Mouse (Mus musculus): ENCODE measurements around the gene Hoxa13. TPM values are rescaled to one million over a fixed set of nuclear protein-coding genes. Genes with fewer than 3 reads are reported as not detected.

The Hoxa13 gene
- polyA plus RNA-seq, 1 experiment: not detected

DNA sequence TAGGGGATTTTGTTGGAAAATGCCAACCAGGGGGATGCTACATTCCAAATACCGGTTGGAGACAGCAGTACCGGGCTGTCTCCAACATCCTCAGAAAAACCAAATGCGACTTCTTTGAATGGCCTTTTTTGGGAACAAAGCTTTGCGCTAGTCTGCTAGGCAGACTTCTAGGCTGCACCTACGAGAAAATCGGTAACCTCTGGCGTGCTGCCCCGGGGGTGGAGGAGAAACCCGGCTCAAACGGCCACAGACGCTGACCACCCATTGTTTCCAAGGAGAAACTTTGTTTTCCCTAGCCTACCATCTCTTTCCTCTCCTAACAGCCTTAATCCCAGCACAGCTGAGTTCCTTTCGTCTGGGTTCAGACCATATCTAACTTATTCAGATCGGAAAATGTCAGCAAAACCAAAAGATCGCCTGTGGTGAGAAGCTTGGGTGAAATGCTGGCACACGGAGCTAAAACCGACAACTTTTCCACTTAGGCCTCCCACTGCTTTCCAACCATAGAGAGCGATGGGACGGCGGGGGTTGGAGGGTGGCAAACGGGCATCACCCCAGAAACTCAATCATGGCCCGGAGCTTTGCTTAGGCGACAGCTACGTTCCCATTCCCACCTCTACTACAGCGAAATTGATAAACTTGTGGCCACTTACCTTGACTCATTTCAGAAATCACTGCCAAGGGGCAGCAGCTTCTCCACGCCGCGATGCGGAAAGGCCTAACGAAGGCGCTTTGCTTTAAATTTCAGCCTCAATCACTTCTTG lies 20.9 kb downstream of the Hoxa13 start:
- TF ChIP-seq POLR2A (IDR thresholded peaks at IDR 0.05; ENCODE audit: borderline replicate concordance, extremely low read depth, low read depth, low read length) (no peak), CTCF (IDR thresholded peaks at IDR 0.05; ENCODE audit: insufficient read depth, low read length) (no peak)
- no peaks in the 10 kb centered on the region for H3K4me1 ChIP-seq (ENCODE audit: control insufficient read depth, insufficient read depth, low read length)
- WGBS: 5% methylated on average over 30 of the region's 30 CpGs
- no peak for DNase-seq
- no peak overlapping the region for H3K4me3 ChIP-seq (replicated peaks; ENCODE audit: extremely low read depth, low read depth, low read length)

DNA sequence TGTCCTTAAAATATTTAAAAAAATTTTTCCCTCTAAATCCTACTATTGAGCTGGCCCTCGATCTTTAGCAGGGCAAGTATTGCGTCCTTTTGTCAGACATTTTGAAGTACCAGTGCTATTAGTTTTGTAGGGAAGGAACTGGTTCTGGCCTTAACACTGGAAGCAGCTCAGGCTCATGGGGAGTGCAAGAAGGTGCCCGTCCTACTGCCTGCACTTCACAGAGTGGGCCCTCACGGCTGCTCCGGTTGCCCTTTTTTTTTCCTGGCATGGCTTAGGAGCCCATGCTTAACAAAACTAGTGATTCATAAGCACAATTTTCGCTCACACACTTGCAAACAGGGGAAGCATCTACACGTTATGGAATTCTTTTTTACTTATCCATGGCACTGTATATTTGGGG lies 21.7 kb downstream of the Hoxa13 start:
- Histone ChIP-seq H3K4me1 (ENCODE audit: control insufficient read depth, insufficient read depth, low read length) (no peaks in the 10 kb centered on the region), H3K4me3 (replicated peaks; ENCODE audit: extremely low read depth, low read depth, low read length) (no peak overlapping the region)
- TF ChIP-seq CTCF (IDR thresholded peaks at IDR 0.05; ENCODE audit: insufficient read depth, low read length) (no peak), POLR2A (IDR thresholded peaks at IDR 0.05; ENCODE audit: borderline replicate concordance, extremely low read depth, low read depth, low read length) (no peak)
- no peak for DNase-seq
- WGBS: 16% methylated on average over 7 of the region's 7 CpGs

DNA sequence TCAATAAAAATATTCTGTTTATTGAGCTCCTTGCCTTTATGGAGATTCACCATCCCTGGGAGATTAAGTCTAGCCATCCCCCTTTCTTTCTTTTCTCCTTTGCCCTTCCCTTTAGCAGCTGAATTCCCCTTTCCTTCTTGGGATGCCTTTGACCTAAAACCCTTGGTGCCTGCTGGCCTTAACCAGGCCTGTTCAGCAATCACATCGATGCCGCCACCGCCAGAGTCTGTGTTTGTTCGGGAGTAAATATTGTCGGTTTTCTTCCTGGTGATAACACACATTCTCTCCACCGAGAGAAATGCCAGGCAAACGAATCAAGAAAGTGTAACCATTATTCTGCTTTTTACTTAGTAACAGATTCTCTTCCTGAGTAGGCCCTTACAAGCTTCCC lies 22.5 kb downstream of the Hoxa13 start:
- WGBS: 12% methylated on average over 7 of the region's 7 CpGs
- Histone ChIP-seq H3K4me1 (ENCODE audit: control insufficient read depth, insufficient read depth, low read length) (no peaks in the 10 kb centered on the region), H3K4me3 (replicated peaks; ENCODE audit: extremely low read depth, low read depth, low read length) (no peak overlapping the region)
- no peak for DNase-seq
- TF ChIP-seq POLR2A (IDR thresholded peaks at IDR 0.05; ENCODE audit: borderline replicate concordance, extremely low read depth, low read depth, low read length) (no peak), CTCF (IDR thresholded peaks at IDR 0.05; ENCODE audit: insufficient read depth, low read length) (no peak)

DNA sequence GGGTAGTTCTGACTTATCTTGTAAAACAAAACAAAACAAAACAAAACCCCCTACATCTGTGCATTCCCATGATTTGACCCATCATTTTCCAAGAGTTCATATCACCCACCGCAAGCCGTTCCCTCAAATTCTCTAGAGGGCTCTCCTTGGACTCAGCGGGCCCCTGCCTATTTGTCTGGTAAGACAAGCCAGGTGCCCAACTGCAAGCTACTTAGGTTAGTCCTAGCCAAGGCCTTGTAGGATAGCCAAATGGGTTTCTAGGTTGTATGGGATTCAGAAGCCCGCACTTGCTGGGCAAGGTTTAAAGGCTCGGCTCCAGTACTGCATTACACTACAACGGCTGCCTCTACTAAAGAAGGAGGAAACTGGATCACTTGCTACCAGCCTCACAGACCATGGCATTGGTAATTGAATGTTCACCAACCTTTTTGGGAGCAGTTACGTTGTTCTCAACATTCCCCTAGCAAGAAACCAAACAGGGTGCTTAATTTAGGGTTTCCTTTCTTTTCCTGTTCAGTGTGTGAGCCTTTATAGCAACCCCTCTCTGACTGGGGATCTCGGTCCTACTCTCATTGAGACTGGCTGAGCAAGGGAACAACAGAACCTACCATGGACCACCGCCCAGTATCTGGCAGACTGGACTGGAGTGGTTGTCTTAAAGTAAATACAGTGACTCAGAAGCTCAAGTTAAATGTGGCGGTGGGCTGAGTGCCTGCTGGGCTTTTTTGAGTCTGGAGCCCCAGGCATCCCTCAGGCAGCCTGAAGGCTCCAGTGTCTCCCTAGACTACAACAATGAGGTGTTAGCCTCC lies 23.1 kb downstream of the Hoxa13 start:
- DNase-seq: no peak
- no peak overlapping the region for H3K4me3 ChIP-seq (replicated peaks; ENCODE audit: extremely low read depth, low read depth, low read length)
- WGBS: 28% methylated on average over 10 of the region's 10 CpGs
- TF ChIP-seq POLR2A (IDR thresholded peaks at IDR 0.05; ENCODE audit: borderline replicate concordance, extremely low read depth, low read depth, low read length): no peak
- H3K4me1 ChIP-seq (ENCODE audit: control insufficient read depth, insufficient read depth, low read length): no peaks in the 10 kb centered on the region

DNA sequence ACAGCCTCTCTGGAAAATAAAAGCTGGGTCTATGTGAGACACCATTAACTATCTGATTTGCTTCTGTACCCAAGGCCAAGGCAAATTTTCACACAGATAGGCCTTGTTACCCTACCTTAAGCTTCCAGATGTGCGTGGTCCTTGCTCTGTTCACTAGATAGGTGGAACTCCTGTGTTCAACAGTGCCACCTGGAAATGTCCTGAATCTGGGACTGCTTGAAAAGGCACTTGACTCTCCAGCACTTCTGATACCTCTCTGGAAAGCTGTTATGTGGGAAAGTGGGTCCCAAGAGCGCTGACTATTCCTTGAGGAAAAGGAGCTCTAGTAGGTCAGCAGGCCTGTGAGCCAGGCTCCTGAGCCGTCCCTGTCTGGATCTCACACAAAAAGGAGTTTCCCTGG lies 23.9 kb downstream of the Hoxa13 start:
- 32% methylated on average over 3 of the region's 3 CpGs for WGBS
- TF ChIP-seq CTCF (IDR thresholded peaks at IDR 0.05; ENCODE audit: insufficient read depth, low read length) (no peak), POLR2A (IDR thresholded peaks at IDR 0.05; ENCODE audit: borderline replicate concordance, extremely low read depth, low read depth, low read length) (no peak)
- DNase-seq: no peak
- Histone ChIP-seq H3K4me3 (replicated peaks; ENCODE audit: extremely low read depth, low read depth, low read length) (no peak overlapping the region), H3K4me1 (ENCODE audit: control insufficient read depth, insufficient read depth, low read length) (no peaks in the 10 kb centered on the region)

DNA sequence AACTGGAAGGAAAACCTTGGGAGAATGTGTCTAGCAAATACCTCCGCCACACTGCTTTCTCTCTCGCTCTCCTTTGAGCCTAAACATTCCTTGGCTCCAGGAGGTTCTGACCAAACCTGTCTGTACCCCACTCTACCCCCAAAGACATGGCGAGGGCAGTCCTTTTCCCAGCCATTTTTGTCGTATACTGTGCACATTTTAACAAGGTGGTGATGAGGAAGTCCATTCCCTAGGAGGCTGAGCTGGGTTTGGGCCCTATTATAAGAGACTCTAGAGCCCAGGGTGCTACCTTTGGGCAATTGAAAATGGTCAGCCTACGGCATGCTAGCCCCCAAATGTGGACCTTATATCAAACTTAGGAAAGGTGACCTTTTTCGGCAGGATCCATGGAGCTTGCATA lies 24.8 kb downstream of the Hoxa13 start:
- Histone ChIP-seq H3K4me3 (replicated peaks; ENCODE audit: extremely low read depth, low read depth, low read length) (no peak overlapping the region), H3K4me1 (ENCODE audit: control insufficient read depth, insufficient read depth, low read length) (no peaks in the 10 kb centered on the region)
- TF ChIP-seq POLR2A (IDR thresholded peaks at IDR 0.05; ENCODE audit: borderline replicate concordance, extremely low read depth, low read depth, low read length) (no peak), CTCF (IDR thresholded peaks at IDR 0.05; ENCODE audit: insufficient read depth, low read length) (no peak)
- DNase-seq: no peak
- WGBS: 38% methylated on average over 6 of the region's 6 CpGs

DNA sequence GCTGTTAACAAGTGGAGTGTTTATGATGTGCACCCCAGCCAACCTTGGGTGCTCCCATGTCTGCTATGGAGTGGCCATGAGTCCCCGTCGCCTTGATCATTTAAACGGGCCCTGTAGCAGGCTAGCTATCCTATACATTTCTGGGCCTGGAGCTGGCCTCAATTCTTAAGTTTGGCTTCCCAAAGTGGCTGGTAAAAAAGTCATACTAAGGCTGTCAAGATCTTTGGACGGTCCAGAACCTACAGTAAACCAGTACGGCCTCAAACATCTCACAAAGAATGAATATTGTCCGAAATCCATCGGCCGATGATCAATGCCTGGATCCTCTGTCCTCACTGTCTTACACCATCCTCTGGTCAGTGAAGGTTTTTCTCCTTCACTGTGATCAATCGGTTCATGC lies 25.4 kb downstream of the Hoxa13 start:
- no peaks in the 10 kb centered on the region for H3K4me1 ChIP-seq (ENCODE audit: control insufficient read depth, insufficient read depth, low read length)
- no peak overlapping the region for H3K4me3 ChIP-seq (replicated peaks; ENCODE audit: extremely low read depth, low read depth, low read length)
- 35% methylated on average over 9 of the region's 9 CpGs for WGBS
- TF ChIP-seq POLR2A (IDR thresholded peaks at IDR 0.05; ENCODE audit: borderline replicate concordance, extremely low read depth, low read depth, low read length) (no peak), CTCF (IDR thresholded peaks at IDR 0.05; ENCODE audit: insufficient read depth, low read length) (no peak)
- DNase-seq: no peak

DNA sequence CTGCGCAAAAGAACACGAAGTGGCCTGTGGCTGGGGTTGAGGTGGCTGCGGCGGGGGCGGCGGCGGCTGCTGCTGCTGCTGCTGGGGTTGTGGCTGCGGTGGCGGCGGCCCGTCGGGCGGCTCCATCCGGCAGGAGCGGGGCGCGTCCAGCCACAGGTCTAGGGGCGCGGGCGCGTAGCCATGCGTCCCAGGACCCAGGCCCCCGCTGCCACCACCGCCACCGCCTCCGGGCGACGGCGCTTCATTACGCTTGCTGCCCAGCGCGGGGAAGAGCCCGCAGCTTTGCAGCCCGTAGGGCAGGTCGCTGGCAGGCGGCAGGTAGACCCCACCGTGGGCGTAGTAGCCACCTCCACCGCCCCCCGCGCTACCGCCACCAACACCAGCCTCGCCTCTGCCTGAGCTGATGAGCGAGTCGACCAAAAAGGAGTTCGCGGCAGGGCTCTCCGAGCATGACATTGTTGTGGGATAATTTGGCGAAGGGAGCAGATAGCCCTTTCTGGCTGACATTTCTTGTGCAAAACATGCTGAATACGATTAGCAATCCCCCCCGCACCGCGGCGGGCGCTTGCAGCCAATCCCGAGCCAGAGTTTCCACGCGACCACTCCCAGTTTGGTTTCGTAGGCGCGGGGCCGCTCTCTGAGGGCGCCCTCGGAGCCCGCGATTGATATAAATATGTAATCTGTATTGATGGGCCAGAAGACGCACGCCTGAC lies 26.1 kb downstream of the Hoxa13 start:
- H3K4me3 ChIP-seq (replicated peaks; ENCODE audit: extremely low read depth, low read depth, low read length): no peak overlapping the region
- WGBS: 2% methylated on average over 65 of the region's 68 CpGs
- no peak for DNase-seq
- TF ChIP-seq POLR2A (IDR thresholded peaks at IDR 0.05; ENCODE audit: borderline replicate concordance, extremely low read depth, low read depth, low read length): no peak
- TF ChIP-seq CTCF (IDR thresholded peaks at IDR 0.05; ENCODE audit: insufficient read depth, low read length): no peak
- H3K4me1 ChIP-seq (ENCODE audit: control insufficient read depth, insufficient read depth, low read length): no peaks in the 10 kb centered on the region

DNA sequence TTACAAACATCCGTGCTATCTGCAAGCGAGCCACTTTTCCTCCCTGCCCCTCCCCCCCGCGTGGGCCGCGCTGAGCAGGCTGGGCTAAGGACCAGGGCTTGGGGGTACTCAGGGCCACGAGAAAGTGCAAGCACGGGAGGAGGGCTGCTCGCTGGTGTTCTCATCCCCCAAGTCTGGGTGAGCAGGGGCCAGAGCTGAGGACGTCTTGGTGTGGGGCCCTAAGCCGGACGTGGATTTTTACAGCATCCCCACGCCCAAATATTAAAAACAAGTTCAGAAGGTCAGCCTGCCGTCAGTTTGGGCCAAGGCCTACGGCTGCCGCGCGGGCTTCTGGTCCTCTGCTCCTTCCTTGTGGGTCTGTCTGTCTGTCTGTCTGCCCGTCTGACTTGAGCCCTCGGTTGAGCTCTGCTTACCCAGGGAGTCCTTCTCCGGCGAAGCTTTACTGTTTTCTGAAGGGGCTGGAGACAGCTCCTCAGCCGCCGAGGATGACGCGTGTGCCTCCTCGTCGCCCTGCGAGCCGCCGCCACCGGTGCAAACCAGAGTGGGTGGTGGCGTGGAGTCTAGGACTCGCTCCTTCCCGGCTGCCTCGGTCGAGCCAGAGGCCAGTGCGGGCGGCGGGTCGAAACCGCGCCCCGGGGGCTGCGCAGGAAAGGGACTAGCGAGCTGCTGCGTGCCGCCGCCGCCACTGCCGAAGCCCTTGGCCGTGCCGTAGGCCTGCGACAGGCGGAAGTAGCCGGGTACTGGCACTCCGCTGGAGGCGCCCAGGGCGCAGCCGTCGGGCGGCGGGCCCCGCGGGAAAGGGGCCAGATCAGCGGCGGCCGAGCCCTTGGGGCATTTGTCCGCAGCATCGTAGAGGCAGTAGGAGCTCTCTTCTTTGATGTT lies 26.9 kb downstream of the Hoxa13 start:
- TF ChIP-seq CTCF (IDR thresholded peaks at IDR 0.05; ENCODE audit: insufficient read depth, low read length): no peak
- TF ChIP-seq POLR2A (IDR thresholded peaks at IDR 0.05; ENCODE audit: borderline replicate concordance, extremely low read depth, low read depth, low read length): no peak
- 3% methylated on average over 70 of the region's 70 CpGs for WGBS
- DNase-seq: no peak
- H3K4me3 ChIP-seq (replicated peaks; ENCODE audit: extremely low read depth, low read depth, low read length): no peak overlapping the region
- H3K4me1 ChIP-seq (ENCODE audit: control insufficient read depth, insufficient read depth, low read length): no peaks in the 10 kb centered on the region

Data from lung, adult 2 months (tissue).